Mouse (Mus musculus) C2C12 (cell line): ENCODE results near the gene Ttf1.

Experiments used
- CEBPB ChIP-seq: IDR thresholded peaks from one replicate; pipeline ENCODE4 v1.6.1; 2011; ENCODE audit warnings: low read depth, mild to moderate bottlenecking, control low read depth, moderate library complexity
- CTCF ChIP-seq: IDR thresholded peaks from one replicate; pipeline ENCODE4 v1.5.1; 2011; ENCODE audit not compliant: control insufficient read depth, insufficient read depth, insufficient read length
- MAX ChIP-seq: IDR thresholded peaks from one replicate; pipeline ENCODE4 v1.6.1; 2011; ENCODE audit warnings: mild to moderate bottlenecking, control low read depth
- MYOD1 ChIP-seq: IDR thresholded peaks from one replicate; pipeline ENCODE4 v1.6.1; 2011; ENCODE audit warnings: low read depth; ENCODE audit not compliant: control insufficient read depth, insufficient read length
- USF1 ChIP-seq: IDR thresholded peaks from one replicate; pipeline ENCODE4 v1.6.1; 2011; ENCODE audit warnings: low read depth, mild to moderate bottlenecking, control low read depth, moderate library complexity

DNA sequence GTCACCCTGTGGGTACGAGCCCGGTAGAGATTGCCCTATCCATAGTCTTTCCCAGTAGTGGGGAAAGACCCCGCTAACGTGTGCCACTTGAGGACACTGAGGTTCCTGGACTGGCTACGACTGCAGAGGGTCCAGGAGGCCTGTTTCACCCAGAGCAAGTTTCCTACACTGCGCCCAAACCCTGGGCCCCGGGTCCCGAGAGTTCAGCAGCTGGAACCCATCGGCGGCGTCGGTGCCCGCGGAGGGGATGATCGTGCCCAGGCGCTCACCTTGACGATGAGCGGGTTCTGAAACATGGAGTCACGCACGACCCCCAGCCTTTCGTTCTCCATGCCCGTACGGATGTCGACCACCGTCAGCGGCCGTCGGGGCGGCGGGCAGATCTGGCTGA lies 5.5 kb upstream of the Ttf1 start:
- TF ChIP-seq USF1: no peak
- no peak for TF ChIP-seq CTCF
- no peak for TF ChIP-seq MAX
- TF ChIP-seq CEBPB: no peak
- TF ChIP-seq MYOD1: no peak
